Mouse (Mus musculus) skeletal muscle tissue, adult 2 months (tissue): ENCODE results near the gene Tec.

Experiments used
- DNase-seq: peaks from one replicate; pipeline ENCODE4 v3.0.0-alpha.2; 2012; ENCODE audit warnings: low read depth, low spot score

Tec gene

GRCm38 (mm10) chr5:72854141-72854990, 13.9 kb downstream of the Tec start:
- DNase-seq: no peak

DNA sequence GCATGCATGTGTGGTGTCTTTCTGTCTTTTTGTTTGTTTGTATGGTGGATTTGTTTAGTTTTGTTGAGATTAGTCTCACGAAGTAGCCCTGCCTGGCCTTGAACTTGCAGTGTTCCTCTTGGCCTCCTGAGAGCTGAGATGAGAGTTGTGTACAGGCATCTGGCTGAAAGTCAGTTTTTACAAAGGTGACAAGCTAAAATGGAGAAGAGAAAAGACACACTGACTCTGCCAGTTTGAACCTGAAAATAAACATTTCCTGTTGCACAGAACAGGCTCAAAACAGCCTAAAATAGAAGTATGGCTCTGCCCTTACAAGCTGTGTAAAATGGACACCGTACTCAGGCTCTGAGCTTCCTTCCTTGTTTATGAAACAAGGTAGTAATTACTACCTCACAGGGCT, 14.9 kb downstream of the Tec start:
- no peak for DNase-seq

- DNase-seq: no peak
These were observed 15.8 kb downstream of the Tec start for GRCm38 (mm10) chr5:72852301-72852995.

- no peak for DNase-seq
These were observed 16.6 kb downstream of the Tec start for GRCm38 (mm10) chr5:72851674-72852098.

GRCm38 (mm10) chr5:72850926-72851673, 17.2 kb downstream of the Tec start:
- DNase-seq: no peak

DNA sequence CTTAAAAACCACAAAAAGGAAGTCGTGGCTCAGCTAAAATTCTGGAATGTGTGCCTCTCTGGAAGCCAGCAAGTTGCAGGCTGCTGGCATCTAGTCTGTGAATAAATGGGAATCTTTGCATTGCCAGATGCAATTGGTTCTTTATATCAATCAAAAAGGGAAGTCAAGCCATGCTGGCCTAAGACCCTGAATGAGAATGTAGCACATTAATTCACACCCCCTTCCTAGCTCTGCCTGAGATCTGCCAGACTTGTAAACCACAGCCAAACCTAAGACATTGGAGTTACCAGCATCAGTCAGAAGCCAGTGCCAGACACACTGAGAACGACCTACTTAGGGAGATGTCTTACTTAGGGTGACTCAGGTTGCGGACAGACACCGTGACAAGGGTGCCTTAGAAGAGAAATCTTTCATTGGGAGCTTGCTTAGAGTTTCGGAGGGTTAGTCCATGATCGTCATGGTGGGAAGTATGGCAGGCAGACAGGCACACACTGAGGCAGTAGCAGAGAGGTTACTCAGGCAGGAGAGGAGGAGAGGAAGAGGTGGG, 19.3 kb downstream of the Tec start:
- DNase-seq: no peak

DNA sequence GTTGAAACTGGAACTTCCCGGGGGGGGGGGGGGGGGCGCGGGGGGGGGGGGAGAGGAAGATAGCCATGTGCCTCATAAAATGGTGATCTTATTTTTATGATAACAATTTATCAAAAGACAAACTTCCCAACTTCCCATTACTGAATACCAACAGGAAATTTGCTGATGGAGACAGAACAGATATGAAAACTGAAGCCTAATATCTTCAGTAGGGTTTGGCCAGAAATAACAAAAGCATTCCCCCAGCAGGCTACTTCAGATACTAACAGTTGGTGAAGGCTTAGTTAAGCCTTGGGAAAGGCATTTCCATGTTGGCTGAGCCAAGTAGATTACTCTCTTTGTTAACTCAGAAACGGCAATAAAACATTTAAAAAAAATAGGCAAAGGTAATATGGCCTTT, 21.6 kb downstream of the Tec start:
- no peak for DNase-seq

- DNase-seq: no peak
These were observed 22.2 kb downstream of the Tec start for GRCm38 (mm10) chr5:72845928-72846630.

GRCm38 (mm10) chr5:72844776-72845495, 23.3 kb downstream of the Tec start:
- no peak for DNase-seq

- DNase-seq: no peak
These were observed 24.0 kb downstream of the Tec start for GRCm38 (mm10) chr5:72844294-72844693.

GRCm38 (mm10) chr5:72839655-72840054, 28.6 kb downstream of the Tec start:
- no peak for DNase-seq

GRCm38 (mm10) chr5:72838976-72839375, 29.3 kb downstream of the Tec start:
- no peak for DNase-seq

- DNase-seq: no peak
These were observed 32.6 kb downstream of the Tec start for GRCm38 (mm10) chr5:72835656-72836055.

- DNase-seq: no peak
These were observed 35.1 kb downstream of the Tec start for GRCm38 (mm10) chr5:72832904-72833765.

DNA sequence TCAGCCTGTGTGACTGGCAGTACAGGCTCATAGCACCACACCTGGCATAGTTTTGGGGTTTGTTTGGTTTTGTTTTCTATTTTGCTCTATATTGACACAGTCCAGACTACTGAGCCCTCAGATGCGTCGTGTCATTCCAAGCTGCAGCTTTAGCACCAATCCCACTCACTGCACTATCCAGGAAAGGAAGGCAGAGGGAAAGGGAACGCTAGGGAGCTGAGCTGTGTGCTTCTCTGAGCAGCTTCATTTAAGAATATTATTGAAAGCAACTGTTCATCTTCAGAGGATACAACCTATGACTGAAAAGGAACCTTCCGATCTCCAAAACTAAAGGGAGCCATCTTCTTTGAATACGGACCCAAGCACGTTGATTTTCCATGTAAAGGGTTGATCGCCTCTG, 36.1 kb downstream of the Tec start:
- DNase-seq: no peak

- no peak for DNase-seq
These were observed 37.2 kb downstream of the Tec start for GRCm38 (mm10) chr5:72830988-72831610.

GRCm38 (mm10) chr5:72829506-72830067, 38.7 kb downstream of the Tec start:
- no peak for DNase-seq

GRCm38 (mm10) chr5:72828401-72828800, 39.9 kb downstream of the Tec start:
- no peak for DNase-seq

DNA sequence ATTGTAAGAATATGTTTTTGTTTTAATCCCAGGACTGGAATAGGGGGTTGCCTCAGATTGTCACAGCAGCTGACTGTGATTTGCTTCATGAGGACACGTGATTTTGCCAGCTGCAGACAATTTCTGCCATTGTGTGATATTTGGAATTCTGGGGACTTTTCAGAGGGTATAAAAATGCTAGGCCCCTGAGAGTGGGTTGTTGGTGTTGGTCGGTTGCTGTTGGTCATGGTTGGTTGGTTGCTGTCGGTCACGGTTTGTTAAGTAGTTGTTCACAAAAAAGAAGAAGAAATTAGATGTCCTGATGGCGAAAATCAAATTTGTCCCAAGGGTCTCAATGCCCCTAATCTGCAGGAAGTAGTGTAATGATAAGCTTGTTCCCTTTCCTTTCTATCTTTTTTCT, 40.8 kb downstream of the Tec start:
- no peak for DNase-seq
